Mouse (Mus musculus): Measurements from ENCODE around the gene Gm26727.
A peak's percentile ranks its signal among the peaks of the same experiment; 100 is the strongest.
"Not testable (repeated sequence)": the region's sequence is repeated elsewhere in the genome, so short reads cannot be mapped to it uniquely, and the experiment has no call there.

Gm26727 gene

GRCm38 (mm10) chr2:67433081-67433480 lies at the start of gene Gm26727:
Gene Gm26727 (minus strand): TSS chr2:67433181.
- DNase-seq (ENCODE audit: low spot score) = no peak

DNA sequence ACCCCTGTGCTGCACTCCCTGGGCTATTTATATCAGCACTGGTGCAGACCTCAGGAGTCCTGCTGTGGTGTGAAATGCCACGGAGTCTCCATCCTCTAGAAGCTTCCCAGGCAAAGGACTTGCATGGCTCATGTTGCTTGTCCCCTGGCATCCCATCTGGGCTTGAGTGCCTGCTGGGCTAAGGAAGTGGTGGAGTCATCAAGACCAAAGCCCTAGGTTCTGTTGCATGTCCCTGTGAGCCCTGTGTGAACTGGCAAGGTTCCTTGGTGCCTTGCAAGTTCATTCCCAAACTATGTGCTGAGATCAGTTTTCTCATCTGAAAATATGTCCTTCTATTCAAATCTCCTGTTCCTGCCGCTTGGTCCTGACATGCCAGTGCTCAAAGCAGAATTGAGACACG lies 48.1 kb upstream of the Gm26727 start:
- DNase-seq (ENCODE audit: low spot score) = no peak

DNA sequence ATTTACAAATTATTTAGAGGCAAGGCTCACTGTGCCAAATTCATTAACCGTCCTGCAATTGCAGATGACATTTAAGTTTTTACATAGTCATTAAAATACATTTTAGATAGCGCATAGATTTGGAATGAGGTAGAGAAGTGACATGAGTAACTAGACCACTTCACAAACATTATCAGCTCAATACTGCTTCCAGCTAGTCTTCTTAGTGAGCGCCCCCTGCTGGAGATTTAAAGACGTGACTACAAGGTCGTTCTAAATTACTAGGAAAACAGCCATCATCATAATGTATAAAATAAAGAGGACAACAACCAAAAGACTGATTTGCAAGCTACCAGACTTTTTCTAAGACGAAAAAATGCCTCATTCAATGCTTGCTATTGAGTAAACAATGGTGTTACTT lies 44.8 kb upstream of the Gm26727 start:
- peak; percentile 11 for DNase-seq (ENCODE audit: low spot score)

GRCm38 (mm10) chr2:67470030-67470429 lies 37.0 kb upstream of the Gm26727 start:
- not testable (repeated sequence) for DNase-seq (ENCODE audit: low spot score)

DNA sequence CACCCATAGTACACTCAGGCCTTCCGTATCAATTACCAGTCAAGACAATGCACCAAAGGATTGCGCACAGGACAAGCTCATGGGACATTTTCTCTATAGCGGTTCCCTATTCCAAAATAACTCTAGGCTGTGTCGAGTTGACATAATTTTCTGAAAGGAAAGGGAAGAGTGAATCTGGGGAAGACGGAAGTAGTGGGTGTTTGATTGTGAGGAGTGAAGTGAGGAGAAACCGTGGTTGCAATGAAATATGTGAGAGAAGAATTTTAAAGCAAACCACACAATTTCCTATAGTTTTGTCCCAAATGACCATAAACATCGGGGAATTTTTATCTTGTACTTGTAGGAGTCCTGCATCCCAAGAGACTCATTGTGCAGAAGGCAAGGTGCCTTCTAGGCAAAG lies 34.1 kb upstream of the Gm26727 start:
- no peak for DNase-seq (ENCODE audit: low spot score)

DNA sequence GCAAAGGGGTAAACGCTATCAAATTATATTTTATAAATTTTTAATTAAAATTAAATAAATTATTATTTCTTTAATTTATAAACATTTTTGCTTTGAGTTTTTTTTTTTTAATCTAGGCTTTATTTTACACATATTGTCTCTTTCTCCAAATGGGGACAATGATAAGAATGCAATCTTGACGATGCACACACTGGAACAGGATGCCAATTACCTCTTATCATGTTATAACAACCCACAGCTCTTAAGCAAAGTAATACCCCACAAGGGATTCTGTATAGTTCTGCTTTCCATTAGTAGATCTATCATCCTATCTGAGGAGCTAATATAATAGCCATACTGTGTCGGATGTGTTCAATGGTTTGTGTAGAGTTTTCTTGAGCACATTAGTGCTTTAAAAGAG lies 27.9 kb upstream of the Gm26727 start:
- no peak for DNase-seq (ENCODE audit: low spot score)

- DNase-seq (ENCODE audit: low spot score) = no peak
These were observed 14.2 kb upstream of the Gm26727 start for GRCm38 (mm10) chr2:67447206-67447605.

- DNase-seq (ENCODE audit: low spot score) = no peak
These were observed 13.8 kb upstream of the Gm26727 start for GRCm38 (mm10) chr2:67446772-67447171.

DNA sequence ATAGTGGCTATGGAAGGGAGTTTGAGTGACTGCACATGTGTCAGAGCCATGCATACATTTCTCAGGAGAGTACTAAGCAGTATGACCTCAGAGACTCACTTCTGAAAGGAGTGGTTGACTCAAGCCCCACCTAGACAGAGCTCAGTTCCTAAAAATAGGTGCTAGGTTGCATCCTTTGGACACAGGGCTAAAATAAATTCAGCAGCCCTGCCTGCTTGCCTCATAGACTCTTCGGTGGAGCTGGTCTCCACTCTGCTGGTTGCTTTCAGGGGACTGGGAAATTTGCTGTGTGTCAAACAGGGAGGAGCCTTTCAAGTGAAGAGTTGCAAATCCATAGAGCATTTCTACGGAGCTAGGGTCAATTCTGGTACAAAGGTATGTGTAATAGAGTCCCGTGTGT lies 12.8 kb upstream of the Gm26727 start, which contains the start of gene Xirp2:
Gene Xirp2, plus strand, starts transcription at position 223 of the 400 bp plus-strand sequence.
- no peak for DNase-seq (ENCODE audit: low spot score)

DNA sequence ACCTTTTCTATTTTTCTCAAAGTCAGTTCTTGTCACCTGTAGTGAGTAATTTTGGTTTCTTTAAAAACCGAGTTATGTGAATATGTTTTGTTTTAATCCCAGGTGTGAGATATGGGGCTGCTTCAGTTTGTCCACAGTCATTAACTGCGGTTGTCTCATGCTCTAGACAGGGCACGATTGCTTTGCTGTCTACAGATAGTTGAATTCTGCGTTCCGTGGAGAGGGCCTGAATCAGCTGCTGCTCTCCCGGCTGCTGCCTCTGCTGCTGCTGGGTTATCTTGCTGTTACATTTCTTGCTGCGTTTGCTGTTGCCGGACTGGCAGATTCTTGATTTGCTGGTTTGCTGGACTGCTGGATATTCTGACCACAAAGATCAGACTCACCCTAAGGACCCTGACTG lies 5.3 kb upstream of the Gm26727 start:
- DNase-seq (ENCODE audit: low spot score) = no peak

GRCm38 (mm10) chr2:67422799-67423198 lies 10.2 kb downstream of the Gm26727 start:
- no peak for DNase-seq (ENCODE audit: low spot score)

- no peak for DNase-seq (ENCODE audit: low spot score)
These were observed 12.1 kb downstream of the Gm26727 start for GRCm38 (mm10) chr2:67420853-67421252.

DNA sequence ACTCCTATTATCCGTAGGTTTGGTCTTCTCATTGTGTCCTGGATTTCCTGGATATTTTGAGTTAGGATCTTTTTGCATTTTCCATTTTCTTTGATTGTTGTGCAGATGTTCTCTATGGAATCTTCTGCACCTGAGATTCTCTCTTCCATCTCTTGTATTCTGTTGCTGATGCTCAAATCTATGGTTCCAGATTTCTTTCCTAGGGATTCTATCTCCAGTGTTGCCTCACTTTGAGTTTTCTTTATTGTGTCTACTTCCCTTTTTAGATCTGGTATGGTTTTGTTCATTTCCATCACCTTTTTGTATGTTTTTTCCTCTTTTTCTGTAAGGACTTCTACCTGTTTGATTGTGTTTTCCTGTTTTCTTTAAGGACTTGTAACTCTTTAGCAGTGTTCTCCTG lies 19.6 kb downstream of the Gm26727 start, which contains the start of gene Gm21830:
Gene Gm21830, plus strand, starts transcription at position 301 of the 400 bp plus-strand sequence.
- DNase-seq (ENCODE audit: low spot score) = not testable (repeated sequence)

All from yolk sac, embryonic 10.5 days (tissue).